Mouse (Mus musculus): Measurements from ENCODE around the gene Shisa8. TPM values are rescaled to one million over a fixed set of nuclear protein-coding genes. Genes with fewer than 3 reads are reported as not detected.
"Not testable (repeated sequence)": the region's sequence is repeated elsewhere in the genome, so short reads cannot be mapped to it uniquely, and the experiment has no call there.

The Shisa8 gene
- polyA plus RNA-seq (2016; fragmentation: Nextera tagmentation; extraction: Ambion mirVana) = 0.75 and 0.79 TPM in 2 replicates

- peaks cover 31% of the 10 kb centered on the region for H3K4me1 ChIP-seq
- no peaks in the 10 kb centered on the region for H3K9me3 ChIP-seq
- H3K27me3 ChIP-seq = peaks cover 95% of the 10 kb centered on the region
- H3K9ac ChIP-seq = peak within 1 kb of the TSS; percentile 48
- 0% methylated on average over 14 of the region's 34 CpGs for WGBS
- peak within 1 kb of the TSS; percentile 41 for H3K4me3 ChIP-seq
- H3K4me2 ChIP-seq (replicated peaks) = peak within 1 kb of the TSS; percentile 85
- no peaks in the 10 kb centered on the region for H3K36me3 ChIP-seq
- H3K27ac ChIP-seq = no peak within 1 kb of the TSS
- ATAC-seq (ENCODE audit: insufficient number of reproducible peaks, insufficient read depth, low FRiP score, low TSS enrichment) = no peak
These were observed at the start of gene Shisa8 for GRCm38 (mm10) chr15:82212752-82213063. Gene Shisa8 (minus strand): TSS chr15:82212815.

GRCm38 (mm10) chr15:82259510-82259909 is 46.9 kb upstream of the Shisa8 start:
- Histone ChIP-seq H3K4me2 (replicated peaks) (no peak overlapping the region), H3K9ac (no peak overlapping the region), H3K9me3 (no peaks in the 10 kb centered on the region), H3K27ac (no peak overlapping the region), H3K27me3 (no peaks in the 10 kb centered on the region), H3K4me1 (no peaks in the 10 kb centered on the region), H3K36me3 (no peaks in the 10 kb centered on the region), H3K4me3 (no peak overlapping the region)
- no peak for ATAC-seq (ENCODE audit: insufficient number of reproducible peaks, insufficient read depth, low FRiP score, low TSS enrichment)
- 13% methylated on average over 16 of the region's 16 CpGs for WGBS

GRCm38 (mm10) chr15:82255944-82256383 is 43.3 kb upstream of the Shisa8 start:
- H3K9ac ChIP-seq = no peak overlapping the region
- no peak overlapping the region for H3K4me3 ChIP-seq
- WGBS = 23% methylated on average over 10 of the region's 10 CpGs
- 0 out of 2 replicates have a peak, but pooled peaks have one; percentile 30 for ATAC-seq (ENCODE audit: insufficient number of reproducible peaks, insufficient read depth, low FRiP score, low TSS enrichment)
- H3K9me3 ChIP-seq = no peaks in the 10 kb centered on the region
- no peaks in the 10 kb centered on the region for H3K4me1 ChIP-seq
- H3K27me3 ChIP-seq = no peaks in the 10 kb centered on the region
- H3K36me3 ChIP-seq = no peaks in the 10 kb centered on the region
- no peak overlapping the region for H3K27ac ChIP-seq
- H3K4me2 ChIP-seq (replicated peaks) = no peak overlapping the region

GRCm38 (mm10) chr15:82255248-82255647 is 42.6 kb upstream of the Shisa8 start:
- Histone ChIP-seq H3K27ac (no peak overlapping the region), H3K27me3 (no peaks in the 10 kb centered on the region), H3K4me1 (no peaks in the 10 kb centered on the region), H3K4me2 (replicated peaks) (no peak overlapping the region), H3K9me3 (no peaks in the 10 kb centered on the region), H3K9ac (no peak overlapping the region), H3K4me3 (no peak overlapping the region), H3K36me3 (no peaks in the 10 kb centered on the region)
- 53% methylated on average over 4 of the region's 4 CpGs for WGBS
- no peak for ATAC-seq (ENCODE audit: insufficient number of reproducible peaks, insufficient read depth, low FRiP score, low TSS enrichment)

- H3K36me3 ChIP-seq = no peaks in the 10 kb centered on the region
- H3K4me3 ChIP-seq = no peak within 1 kb of the TSS
- WGBS = 91% methylated on average over 6 of the region's 6 CpGs
- no peaks in the 10 kb centered on the region for H3K9me3 ChIP-seq
- no peak within 1 kb of the TSS for H3K27ac ChIP-seq
- no peaks in the 10 kb centered on the region for H3K4me1 ChIP-seq
- no peak for ATAC-seq (ENCODE audit: insufficient number of reproducible peaks, insufficient read depth, low FRiP score, low TSS enrichment)
- no peak within 1 kb of the TSS for H3K9ac ChIP-seq
- H3K27me3 ChIP-seq = no peaks in the 10 kb centered on the region
- H3K4me2 ChIP-seq (replicated peaks) = no peak within 1 kb of the TSS
These were observed 39.5 kb upstream of the Shisa8 start, which contains the start of gene 1500009C09Rik for GRCm38 (mm10) chr15:82252097-82252496. Gene 1500009C09Rik (plus strand): TSS chr15:82252397.

- Histone ChIP-seq H3K4me3 (no peak overlapping the region), H3K9me3 (no peaks in the 10 kb centered on the region), H3K27ac (no peak overlapping the region), H3K27me3 (no peaks in the 10 kb centered on the region), H3K9ac (no peak overlapping the region), H3K4me2 (replicated peaks) (no peak overlapping the region), H3K4me1 (no peaks in the 10 kb centered on the region), H3K36me3 (no peaks in the 10 kb centered on the region)
- no peak for ATAC-seq (ENCODE audit: insufficient number of reproducible peaks, insufficient read depth, low FRiP score, low TSS enrichment)
- 96% methylated on average over 3 of the region's 3 CpGs for WGBS
These were observed 39.0 kb upstream of the Shisa8 start for GRCm38 (mm10) chr15:82251579-82251978.

- peaks cover 9% of the 10 kb centered on the region for H3K4me1 ChIP-seq
- H3K27ac ChIP-seq = no peak overlapping the region
- no peak overlapping the region for H3K4me2 ChIP-seq (replicated peaks)
- no peak for ATAC-seq (ENCODE audit: insufficient number of reproducible peaks, insufficient read depth, low FRiP score, low TSS enrichment)
- H3K4me3 ChIP-seq = no peak overlapping the region
- no peaks in the 10 kb centered on the region for H3K27me3 ChIP-seq
- no peaks in the 10 kb centered on the region for H3K9me3 ChIP-seq
- no peaks in the 10 kb centered on the region for H3K36me3 ChIP-seq
- 80% methylated on average over 3 of the region's 3 CpGs for WGBS
- no peak overlapping the region for H3K9ac ChIP-seq
These were observed 34.6 kb upstream of the Shisa8 start for GRCm38 (mm10) chr15:82247131-82247776.

- Histone ChIP-seq H3K4me3 (peak overlapping the region; percentile 70), H3K4me2 (replicated peaks) (peak overlapping the region; percentile 85), H3K9ac (peak overlapping the region; percentile 60), H3K27ac (peak overlapping the region; percentile 85)
- H3K27me3 ChIP-seq; H3K4me1 ChIP-seq; H3K36me3 ChIP-seq; ATAC-seq (ENCODE audit: insufficient number of reproducible peaks, insufficient read depth, low FRiP score, low TSS enrichment); H3K9me3 ChIP-seq: not testable (repeated sequence)
- 21% methylated on average over 9 of the region's 9 CpGs for WGBS
These were observed 32.2 kb upstream of the Shisa8 start for GRCm38 (mm10) chr15:82244805-82245161.

GRCm38 (mm10) chr15:82244115-82244804 is 31.6 kb upstream of the Shisa8 start, which contains the start of gene Cenpm:
Gene Cenpm (minus strand): TSS chr15:82244748.
- H3K9me3 ChIP-seq = no peaks in the 10 kb centered on the region
- under 1% methylated on average over 65 of the region's 65 CpGs for WGBS
- ATAC-seq (ENCODE audit: insufficient number of reproducible peaks, insufficient read depth, low FRiP score, low TSS enrichment) = peak; percentile 88
- H3K4me2 ChIP-seq (replicated peaks) = peak within 1 kb of the TSS; percentile 85
- H3K4me1 ChIP-seq = peaks cover 9% of the 10 kb centered on the region
- no peaks in the 10 kb centered on the region for H3K27me3 ChIP-seq
- peaks cover under 1% of the 10 kb centered on the region; the same call in 1 of the 2 replicates for H3K36me3 ChIP-seq
- peak within 1 kb of the TSS; percentile 70 for H3K4me3 ChIP-seq
- peak within 1 kb of the TSS; percentile 85 for H3K27ac ChIP-seq
- peak within 1 kb of the TSS; percentile 63 for H3K9ac ChIP-seq

GRCm38 (mm10) chr15:82243742-82244114 is 31.1 kb upstream of the Shisa8 start:
- Histone ChIP-seq H3K9ac (peak overlapping the region; percentile 63), H3K9me3 (no peaks in the 10 kb centered on the region), H3K4me1 (peaks cover 9% of the 10 kb centered on the region), H3K4me3 (peak overlapping the region; percentile 70), H3K4me2 (replicated peaks) (peak overlapping the region; percentile 85), H3K27ac (peak overlapping the region; percentile 47; the same call in 1 of the 2 replicates), H3K27me3 (no peaks in the 10 kb centered on the region), H3K36me3 (peaks cover 5% of the 10 kb centered on the region; the same call in 1 of the 2 replicates)
- 7% methylated on average over 12 of the region's 12 CpGs for WGBS
- ATAC-seq (ENCODE audit: insufficient number of reproducible peaks, insufficient read depth, low FRiP score, low TSS enrichment) = no peak

GRCm38 (mm10) chr15:82243311-82243710 is 30.7 kb upstream of the Shisa8 start:
- Histone ChIP-seq H3K27me3 (no peaks in the 10 kb centered on the region), H3K36me3 (peaks cover 9% of the 10 kb centered on the region; the same call in 1 of the 2 replicates), H3K4me3 (peak overlapping the region; percentile 70), H3K9ac (peak overlapping the region; percentile 63), H3K27ac (no peak overlapping the region), H3K9me3 (no peaks in the 10 kb centered on the region), H3K4me2 (replicated peaks) (peak overlapping the region; percentile 85), H3K4me1 (peaks cover 9% of the 10 kb centered on the region)
- no peak for ATAC-seq (ENCODE audit: insufficient number of reproducible peaks, insufficient read depth, low FRiP score, low TSS enrichment)
- WGBS = 75% methylated on average over 3 of the region's 3 CpGs

GRCm38 (mm10) chr15:82236565-82236964 is 23.9 kb upstream of the Shisa8 start:
- peaks cover 19% of the 10 kb centered on the region; the same call in 1 of the 2 replicates for H3K36me3 ChIP-seq
- WGBS = 14% methylated on average over 5 of the region's 5 CpGs
- ATAC-seq (ENCODE audit: insufficient number of reproducible peaks, insufficient read depth, low FRiP score, low TSS enrichment) = peak; percentile 72

More at GRCm38 (mm10) chr15:82236565-82236964, 23.9 kb upstream of the Shisa8 start:
- Histone ChIP-seq H3K4me1 (no peaks in the 10 kb centered on the region), H3K27ac (no peak overlapping the region), H3K9me3 (no peaks in the 10 kb centered on the region), H3K4me3 (no peak overlapping the region), H3K27me3 (no peaks in the 10 kb centered on the region), H3K4me2 (replicated peaks) (no peak overlapping the region), H3K9ac (no peak overlapping the region)
